Mouse (Mus musculus): ENCODE measurements around the gene Fbxo2. TPM values are rescaled to one million over a fixed set of nuclear protein-coding genes. Genes with fewer than 3 reads are reported as not detected.

The Fbxo2 gene
- polyA plus RNA-seq, 1 experiment from 2014 or later = 1.1 TPM

DNA sequence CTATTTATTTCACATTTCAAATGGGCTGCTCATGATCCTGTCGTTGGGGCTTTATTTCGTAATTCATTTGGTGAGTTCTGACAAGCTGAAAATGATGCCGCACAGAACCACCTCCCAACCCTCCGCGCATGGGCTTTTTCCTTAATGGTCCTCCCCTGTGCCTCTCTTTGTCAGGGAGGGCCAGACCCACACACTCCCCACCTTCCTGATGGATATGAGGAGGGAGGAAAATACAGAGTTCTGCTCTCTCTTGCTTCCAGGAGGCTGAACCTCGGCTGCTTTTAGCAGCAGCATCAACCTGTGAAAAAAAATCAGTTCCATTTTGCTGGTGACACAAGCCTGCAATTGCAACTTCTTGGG lies 44.4 kb downstream of the Fbxo2 start:
- H3K4me2 ChIP-seq = no peak overlapping the region

DNA sequence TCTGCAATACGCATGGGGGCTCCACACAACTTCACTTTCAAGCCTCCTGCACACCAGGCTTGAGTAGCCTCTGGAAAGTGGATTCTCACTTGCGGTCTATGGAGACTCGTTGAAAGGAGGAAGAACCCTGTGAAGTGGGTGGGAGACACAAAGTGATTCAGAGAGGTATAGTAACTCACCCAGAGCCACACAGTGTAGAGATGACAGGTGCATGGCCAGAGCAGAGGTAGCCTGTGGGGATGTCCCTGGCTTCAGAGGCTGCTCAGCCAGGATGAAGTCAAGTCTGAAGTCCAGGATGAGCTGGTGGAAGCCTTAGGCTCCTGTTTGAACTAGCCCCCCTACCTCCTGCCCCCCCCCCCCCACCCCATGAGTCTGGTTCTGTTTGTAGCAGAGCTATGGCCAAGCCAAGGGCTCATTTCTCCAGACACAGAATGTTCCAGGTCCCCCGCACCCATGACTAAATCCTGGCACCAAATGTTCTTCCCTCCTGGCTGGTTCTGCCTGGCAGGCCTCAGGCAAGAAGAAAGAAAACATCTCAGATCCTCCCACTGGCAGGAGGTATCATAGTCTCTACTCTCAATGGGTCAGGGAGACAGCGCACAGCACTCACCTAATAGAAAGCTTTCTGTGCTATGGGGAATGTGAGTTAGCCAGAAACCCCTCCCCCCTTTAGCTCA lies 54.2 kb downstream of the Fbxo2 start:
- no peak overlapping the region for H3K27ac ChIP-seq (ENCODE audit: low read depth)
- no peak for ATAC-seq (ENCODE audit: insufficient read depth)
- H3K4me3 ChIP-seq (ENCODE audit: low read depth, low read length) = no peak overlapping the region
- no peak for DNase-seq
- TF ChIP-seq CTCF (IDR thresholded peaks at IDR 0.05; ENCODE audit: low read depth) = no peak
- no peaks in the 10 kb centered on the region for H3K4me1 ChIP-seq (ENCODE audit: insufficient read depth)
- H3K9me3 ChIP-seq (ENCODE audit: low read depth, low read length) = no peaks in the 10 kb centered on the region
- WGBS = 51% methylated on average over 5 of the region's 5 CpGs
- no peak overlapping the region for H3K9ac ChIP-seq
- peaks cover 6% of the 10 kb centered on the region; the same call in 1 of the 2 replicates for H3K27me3 ChIP-seq (ENCODE audit: insufficient read depth, low read length)
- no peak overlapping the region for H3K4me2 ChIP-seq
- H3K36me3 ChIP-seq (ENCODE audit: insufficient read depth) = no peaks in the 10 kb centered on the region

More for the DNA sequence above, 44.4 kb downstream of the Fbxo2 start:
- no peaks in the 10 kb centered on the region for H3K9me3 ChIP-seq (ENCODE audit: low read depth, low read length)
- H3K4me1 ChIP-seq (ENCODE audit: insufficient read depth) = no peaks in the 10 kb centered on the region
- DNase-seq = no peak
- H3K27me3 ChIP-seq (ENCODE audit: insufficient read depth, low read length) = no peaks in the 10 kb centered on the region
- H3K27ac ChIP-seq (ENCODE audit: low read depth) = no peak overlapping the region
- ATAC-seq (ENCODE audit: insufficient read depth) = no peak
- no peaks in the 10 kb centered on the region for H3K36me3 ChIP-seq (ENCODE audit: insufficient read depth)
- no peak overlapping the region for H3K9ac ChIP-seq
- H3K4me3 ChIP-seq (ENCODE audit: low read depth, low read length) = no peak overlapping the region
- TF ChIP-seq CTCF (IDR thresholded peaks at IDR 0.05; ENCODE audit: low read depth) = no peak
- 38% methylated on average over 6 of the region's 6 CpGs for WGBS

DNA sequence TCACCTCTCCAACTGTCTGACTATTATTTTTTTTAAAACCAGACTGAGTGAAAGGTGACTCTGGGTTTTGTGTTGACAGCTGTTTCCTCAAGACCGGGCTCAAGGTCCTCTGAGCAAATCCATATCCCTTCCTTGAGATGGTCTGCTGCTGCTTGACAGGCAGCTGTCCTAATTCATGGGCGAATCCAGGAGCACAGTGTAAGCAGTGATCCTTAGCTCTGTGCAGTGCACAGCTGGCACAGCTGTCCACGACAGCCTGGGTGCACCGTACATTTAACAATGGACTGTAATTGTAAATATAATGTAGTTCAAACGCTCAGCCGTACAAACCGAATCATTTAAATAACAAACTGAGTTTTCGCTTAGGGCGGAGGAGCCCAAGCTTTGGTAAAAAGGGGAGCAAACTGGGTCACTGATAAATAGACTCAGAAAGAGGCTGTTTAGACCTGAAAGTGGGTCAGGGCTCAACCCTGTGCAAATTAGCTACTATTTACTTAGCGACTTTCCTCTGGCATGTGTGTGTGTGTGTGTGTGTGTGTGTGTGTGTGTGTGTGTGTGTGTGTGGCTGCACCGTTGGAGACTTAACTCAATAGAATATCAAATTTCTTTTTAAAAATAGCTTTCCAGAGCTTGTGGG lies 55.0 kb downstream of the Fbxo2 start:
- Histone ChIP-seq H3K4me1 (ENCODE audit: insufficient read depth) (no peaks in the 10 kb centered on the region), H3K4me2 (no peak overlapping the region), H3K27me3 (ENCODE audit: insufficient read depth, low read length) (peaks cover 6% of the 10 kb centered on the region), H3K27ac (ENCODE audit: low read depth) (no peak overlapping the region), H3K9me3 (ENCODE audit: low read depth, low read length) (no peaks in the 10 kb centered on the region), H3K4me3 (ENCODE audit: low read depth, low read length) (no peak overlapping the region), H3K36me3 (ENCODE audit: insufficient read depth) (no peaks in the 10 kb centered on the region), H3K9ac (no peak overlapping the region)
- ATAC-seq (ENCODE audit: insufficient read depth) (no peak), DNase-seq (no peak)
- WGBS = 27% methylated on average over 11 of the region's 11 CpGs
- TF ChIP-seq CTCF (IDR thresholded peaks at IDR 0.05; ENCODE audit: low read depth) = no peak

Small RNAs within 50 kb of the gene (microRNA-seq; reads per million reads assigned to microRNA genes)
- gene Mir7022 (ENCODE audit: borderline number of aligned reads) = not detected

Other genes with a start within 250 kb of the Fbxo2 start
- gene Plod1, start 223.9 kb upstream of the Fbxo2 start, polyA plus RNA-seq (2014; fragmentation: Nextera tagmentation; extraction: Ambion mirVana) = 40.0 and 42.4 TPM in 2 replicates
- 20.2 and 22.5 TPM in 2 replicates for gene 2510039O18Rik, start 219.7 kb upstream of the Fbxo2 start, polyA plus RNA-seq (2014; fragmentation: Nextera tagmentation; extraction: Ambion mirVana)
- not detected in 2 replicates for gene Nppb, start 174.8 kb upstream of the Fbxo2 start, polyA plus RNA-seq (2014; fragmentation: Nextera tagmentation; extraction: Ambion mirVana)
- 17.4 TPM in 1 of 2 replicates, not detected in the other for gene Nppa, start 159.9 kb upstream of the Fbxo2 start, polyA plus RNA-seq (2014; fragmentation: Nextera tagmentation; extraction: Ambion mirVana)
- 3.6 and 4.2 TPM in 2 replicates for gene Clcn6, start 121.8 kb upstream of the Fbxo2 start, polyA plus RNA-seq (2014; fragmentation: Nextera tagmentation; extraction: Ambion mirVana)
- gene Mthfr, start 121.5 kb upstream of the Fbxo2 start, polyA plus RNA-seq (2014; fragmentation: Nextera tagmentation; extraction: Ambion mirVana) = 18.7 and 20.4 TPM in 2 replicates
- 11.6 and 14.2 TPM in 2 replicates for gene Agtrap, start 72.6 kb upstream of the Fbxo2 start, polyA plus RNA-seq (2014; fragmentation: Nextera tagmentation; extraction: Ambion mirVana)
- gene Mad2l2, start 30.2 kb upstream of the Fbxo2 start, polyA plus RNA-seq (2014; fragmentation: Nextera tagmentation; extraction: Ambion mirVana) = 60.2 and 61.1 TPM in 2 replicates
- gene Draxin, start 29.9 kb upstream of the Fbxo2 start, polyA plus RNA-seq (2014; fragmentation: Nextera tagmentation; extraction: Ambion mirVana) = not detected in 2 replicates
- 10.8 and 12.3 TPM in 2 replicates for gene Fbxo6, start 8.5 kb upstream of the Fbxo2 start, polyA plus RNA-seq (2014; fragmentation: Nextera tagmentation; extraction: Ambion mirVana)
- 9.3 and 11.0 TPM in 2 replicates for gene Fbxo44, start 139 bp upstream of the Fbxo2 start, polyA plus RNA-seq (2014; fragmentation: Nextera tagmentation; extraction: Ambion mirVana)
- 0.18 TPM in 2 replicates for gene Disp3, start 127.3 kb downstream of the Fbxo2 start, polyA plus RNA-seq (2014; fragmentation: Nextera tagmentation; extraction: Ambion mirVana)

All from lung, embryonic 14.5 days (tissue).